Mouse (Mus musculus): ENCODE data around the gene Aspscr1. TPM values are rescaled to one million over a fixed set of nuclear protein-coding genes. Genes with fewer than 3 reads are reported as not detected.

Aspscr1 gene
- total and polyA plus RNA-seq, 3 experiments: 39.2 to 248 (median 57.0) TPM

GRCm38 (mm10) chr11:120630881-120631725, 41.7 kb upstream of the Aspscr1 start:
- ATAC-seq (ENCODE audit: extremely low read depth, insufficient number of reproducible peaks, low FRiP score, poor library complexity, severe bottlenecking): no peak
- no peak for DNase-seq (ENCODE audit: low spot score)
- H3K36me3 ChIP-seq (replicated peaks): peaks cover 54% of the 10 kb centered on the region
- TF ChIP-seq GATA1 (IDR thresholded peaks at IDR 0.05; ENCODE audit: borderline replicate concordance, low read length) (no peak), TAL1 (conservative IDR thresholded peaks at IDR 0.05; ENCODE audit: low read depth, low read length) (no peak), GATA2 (IDR thresholded peaks at IDR 0.05; ENCODE audit: borderline replicate concordance, low read depth, low read length) (no peak), CTCF (IDR thresholded peaks at IDR 0.05; ENCODE audit: low read depth, low read length) (no peak), POLR2AphosphoS5 (IDR thresholded peaks at IDR 0.05; ENCODE audit: insufficient replicate concordance, low read depth, low read length) (no peak)
- H3K4me1 ChIP-seq (ENCODE audit: insufficient read depth, low read depth, low read length): peaks cover 82% of the 10 kb centered on the region
- peak overlapping the region; percentile 86; the same call in 1 of the 2 replicates for H3K4me3 ChIP-seq (ENCODE audit: low read depth, low read length)
- H3K27me3 ChIP-seq (ENCODE audit: insufficient read depth, low read length): no peaks in the 10 kb centered on the region
- 0 out of 2 replicates have a peak, but pooled peaks cover 2% of the 10 kb centered on the region for H3K9me3 ChIP-seq (replicated peaks)

- no peaks in the 10 kb centered on the region for H3K27me3 ChIP-seq (ENCODE audit: insufficient read depth, low read length)
- H3K4me1 ChIP-seq (ENCODE audit: insufficient read depth, low read depth, low read length): peaks cover 76% of the 10 kb centered on the region
- ATAC-seq (ENCODE audit: extremely low read depth, insufficient number of reproducible peaks, low FRiP score, poor library complexity, severe bottlenecking): no peak
- peak overlapping the region; percentile 86 for H3K4me3 ChIP-seq (ENCODE audit: low read depth, low read length)
- TF ChIP-seq POLR2AphosphoS5 (IDR thresholded peaks at IDR 0.05; ENCODE audit: insufficient replicate concordance, low read depth, low read length): no peak
- no peak for TF ChIP-seq GATA2 (IDR thresholded peaks at IDR 0.05; ENCODE audit: borderline replicate concordance, low read depth, low read length)
- no peak for TF ChIP-seq GATA1 (IDR thresholded peaks at IDR 0.05; ENCODE audit: borderline replicate concordance, low read length)
- no peak for DNase-seq (ENCODE audit: low spot score)
- H3K9me3 ChIP-seq (replicated peaks): 0 out of 2 replicates have a peak, but pooled peaks cover 2% of the 10 kb centered on the region
- H3K36me3 ChIP-seq (replicated peaks): peaks cover 49% of the 10 kb centered on the region
Measured at GRCm38 (mm10) chr11:120631726-120632448, 40.9 kb upstream of the Aspscr1 start.

- peaks cover 67% of the 10 kb centered on the region for H3K4me1 ChIP-seq (ENCODE audit: insufficient read depth, low read depth, low read length)
- DNase-seq (ENCODE audit: low spot score): peak; percentile 85
- 0 out of 2 replicates have a peak, but pooled peaks cover 2% of the 10 kb centered on the region for H3K9me3 ChIP-seq (replicated peaks)
- H3K27me3 ChIP-seq (ENCODE audit: insufficient read depth, low read length): no peaks in the 10 kb centered on the region
- TF ChIP-seq CTCF (IDR thresholded peaks at IDR 0.05; ENCODE audit: low read depth, low read length) (no peak), GATA1 (IDR thresholded peaks at IDR 0.05; ENCODE audit: borderline replicate concordance, low read length) (no peak), POLR2AphosphoS5 (IDR thresholded peaks at IDR 0.05; ENCODE audit: insufficient replicate concordance, low read depth, low read length) (no peak), TAL1 (conservative IDR thresholded peaks at IDR 0.05; ENCODE audit: low read depth, low read length) (no peak), GATA2 (IDR thresholded peaks at IDR 0.05; ENCODE audit: borderline replicate concordance, low read depth, low read length) (no peak)
- peak overlapping the region; percentile 86 for H3K4me3 ChIP-seq (ENCODE audit: low read depth, low read length)
- ATAC-seq (ENCODE audit: extremely low read depth, insufficient number of reproducible peaks, low FRiP score, poor library complexity, severe bottlenecking): peak; percentile 36; the same call in 1 of the 2 replicates
- peaks cover 47% of the 10 kb centered on the region for H3K36me3 ChIP-seq (replicated peaks)
Measured at GRCm38 (mm10) chr11:120632559-120633519, 39.9 kb upstream of the Aspscr1 start.

- peaks cover 41% of the 10 kb centered on the region for H3K36me3 ChIP-seq (replicated peaks)
- ATAC-seq (ENCODE audit: extremely low read depth, insufficient number of reproducible peaks, low FRiP score, poor library complexity, severe bottlenecking) (peak; percentile 37; the same call in 1 of the 2 replicates), DNase-seq (ENCODE audit: low spot score) (peak; percentile 93)
- peak within 1 kb of the TSS; percentile 86 for H3K4me3 ChIP-seq (ENCODE audit: low read depth, low read length)
- H3K4me1 ChIP-seq (ENCODE audit: insufficient read depth, low read depth, low read length): peaks cover 61% of the 10 kb centered on the region
- H3K9me3 ChIP-seq (replicated peaks): 0 out of 2 replicates have a peak, but pooled peaks cover 2% of the 10 kb centered on the region
- no peaks in the 10 kb centered on the region for H3K27me3 ChIP-seq (ENCODE audit: insufficient read depth, low read length)
- TF ChIP-seq TAL1 (conservative IDR thresholded peaks at IDR 0.05; ENCODE audit: low read depth, low read length): no peak
- no peak for TF ChIP-seq GATA1 (IDR thresholded peaks at IDR 0.05; ENCODE audit: borderline replicate concordance, low read length)
- no peak for TF ChIP-seq POLR2AphosphoS5 (IDR thresholded peaks at IDR 0.05; ENCODE audit: insufficient replicate concordance, low read depth, low read length)
- no peak for TF ChIP-seq GATA2 (IDR thresholded peaks at IDR 0.05; ENCODE audit: borderline replicate concordance, low read depth, low read length)
- no peak for TF ChIP-seq CTCF (IDR thresholded peaks at IDR 0.05; ENCODE audit: low read depth, low read length)
Measured at GRCm38 (mm10) chr11:120633520-120634343, 39.0 kb upstream of the Aspscr1 start, which contains the start of gene Mafg. TSS of gene Mafg (minus strand) at chr11:120633600.

GRCm38 (mm10) chr11:120634810-120635209, 38.0 kb upstream of the Aspscr1 start:
- Histone ChIP-seq H3K36me3 (replicated peaks) (peaks cover 36% of the 10 kb centered on the region), H3K27me3 (ENCODE audit: insufficient read depth, low read length) (no peaks in the 10 kb centered on the region), H3K4me3 (ENCODE audit: low read depth, low read length) (no peak overlapping the region), H3K9me3 (replicated peaks) (0 out of 2 replicates have a peak, but pooled peaks cover 2% of the 10 kb centered on the region), H3K4me1 (ENCODE audit: insufficient read depth, low read depth, low read length) (peaks cover 50% of the 10 kb centered on the region)
- ATAC-seq (ENCODE audit: extremely low read depth, insufficient number of reproducible peaks, low FRiP score, poor library complexity, severe bottlenecking) (no peak), DNase-seq (ENCODE audit: low spot score) (no peak)
- TF ChIP-seq GATA1 (IDR thresholded peaks at IDR 0.05; ENCODE audit: borderline replicate concordance, low read length): no peak
- TF ChIP-seq POLR2AphosphoS5 (IDR thresholded peaks at IDR 0.05; ENCODE audit: insufficient replicate concordance, low read depth, low read length): no peak
- TF ChIP-seq GATA2 (IDR thresholded peaks at IDR 0.05; ENCODE audit: borderline replicate concordance, low read depth, low read length): no peak
- TF ChIP-seq CTCF (IDR thresholded peaks at IDR 0.05; ENCODE audit: low read depth, low read length): no peak
- no peak for TF ChIP-seq TAL1 (conservative IDR thresholded peaks at IDR 0.05; ENCODE audit: low read depth, low read length)

All from G1E (cell line).